7 mouse cellular contexts compared by ENCODE assay signal in the genomic region with DNA sequence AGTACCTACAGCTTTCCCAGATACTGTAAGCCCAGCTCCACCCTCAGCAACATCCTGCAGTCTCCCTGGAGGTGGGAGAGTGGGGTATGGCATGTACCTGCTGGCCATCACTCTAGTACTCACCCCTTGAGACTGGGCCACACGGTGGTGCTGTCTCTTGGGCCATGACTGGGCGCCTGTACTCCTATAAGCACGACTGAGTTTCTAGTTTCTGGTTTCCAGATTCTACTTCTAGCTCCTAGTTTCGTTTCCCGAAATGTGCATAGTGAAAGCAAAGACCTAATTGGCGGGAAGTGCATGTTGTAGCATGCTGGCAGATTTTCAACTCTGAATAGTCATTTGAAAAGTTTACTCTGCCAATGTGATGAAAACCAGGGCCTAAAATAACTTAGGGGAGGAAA. TPM values are rescaled to one million over a fixed set of nuclear protein-coding genes. Genes with fewer than 3 reads are reported as not detected.
A peak's percentile ranks its signal among the peaks of the same experiment; 100 is the strongest.
DNase-seq lines count a peak whose midpoint lies in the region; ATAC-seq lines count a peak whose summit lies in the region.

A gene (minus strand): TSS at position 227 of the 401 bp plus-strand sequence.

- H3K27me3 ChIP-seq in embryonic facial prominence, embryonic 14.5 days (replicated peaks; ENCODE audit: control insufficient read depth, insufficient read depth, low read length): no peaks in the 10 kb centered on the region
- no peaks in the 10 kb centered on the region for H3K27me3 ChIP-seq in intestine, embryonic 14.5 days (replicated peaks; ENCODE audit: control insufficient read depth, insufficient read depth, low read length)
- H3K27me3 ChIP-seq in forebrain, embryonic 14.5 days (replicated peaks; ENCODE audit: control insufficient read depth, insufficient read depth, low read length): no peaks in the 10 kb centered on the region

- no peak within 1 kb of the TSS for H3K9ac ChIP-seq in embryonic facial prominence, embryonic 14.5 days (ENCODE audit: low read depth, low read length)
- H3K9ac ChIP-seq in intestine, embryonic 14.5 days (ENCODE audit: low read length): no peak within 1 kb of the TSS
- H3K9ac ChIP-seq in forebrain, embryonic 14.5 days (ENCODE audit: low read length): no peak within 1 kb of the TSS

- 0 out of 2 replicates have a peak within 1 kb of the TSS, but pooled peaks have one; percentile 12 for H3K27ac ChIP-seq in embryonic facial prominence, embryonic 14.5 days (replicated peaks; ENCODE audit: low read depth, low read length)
- H3K27ac ChIP-seq in intestine, embryonic 14.5 days (ENCODE audit: low read depth): peak within 1 kb of the TSS; percentile 33; the same call in 1 of the 2 replicates
- no peak within 1 kb of the TSS for H3K27ac ChIP-seq in forebrain, embryonic 14.5 days (ENCODE audit: low read depth, low read length)

- 67% methylated on average over 6 of the region's 6 CpGs for WGBS in embryonic facial prominence, embryonic 14.5 days
- 48% methylated on average over 6 of the region's 6 CpGs for WGBS in intestine, embryonic 14.5 days
- 81% methylated on average over 6 of the region's 6 CpGs for WGBS in forebrain, embryonic 14.5 days

- no peak within 1 kb of the TSS for H3K4me3 ChIP-seq in embryonic facial prominence, embryonic 14.5 days (ENCODE audit: low read depth, low read length)
- no peak within 1 kb of the TSS for H3K4me3 ChIP-seq in intestine, embryonic 14.5 days (ENCODE audit: low read depth, low read length)
- no peak within 1 kb of the TSS for H3K4me3 ChIP-seq in forebrain, embryonic 14.5 days (ENCODE audit: low read depth, low read length)

- no peaks in the 10 kb centered on the region for H3K9me3 ChIP-seq in embryonic facial prominence, embryonic 14.5 days (ENCODE audit: control insufficient read depth, low read length)
- H3K9me3 ChIP-seq in intestine, embryonic 14.5 days (ENCODE audit: control insufficient read depth, low read length): no peaks in the 10 kb centered on the region
- no peaks in the 10 kb centered on the region for H3K9me3 ChIP-seq in forebrain, embryonic 14.5 days (replicated peaks; ENCODE audit: control insufficient read depth, low read length)

- no peak for ATAC-seq in embryonic facial prominence, embryonic 14.5 days (ENCODE audit: low read depth)
- no peak for ATAC-seq in intestine, embryonic 14.5 days (replicated peaks; ENCODE audit: low FRiP score, low TSS enrichment, low read depth)
- no peak for ATAC-seq in forebrain, embryonic 14.5 days

- DNase-seq in 3134 (ENCODE audit: extremely low read depth, insufficient read length, low spot score) (peak; percentile 61), 3T3-L1 (ENCODE audit: low read depth, low spot score) (peak; percentile 50)
- DNase-seq in embryonic facial prominence, embryonic 14.5 days (ENCODE audit: low spot score): peak; percentile 78
- DNase-seq in intestine, embryonic 14.5 days (ENCODE audit: low spot score): no peak
- peak; percentile 87 for DNase-seq in lung, postnatal 36 days
- DNase-seq in forebrain, embryonic 14.5 days (ENCODE audit: low spot score): no peak
- DNase-seq in thymus, postnatal 10 days (ENCODE audit: low spot score in 2 of 2): no peak

- 0 out of 2 replicates have a peak within 1 kb of the TSS, but pooled peaks have one; percentile 1 for H3K4me2 ChIP-seq in embryonic facial prominence, embryonic 14.5 days (ENCODE audit: low read depth, low read length)
- peak within 1 kb of the TSS; percentile 22; the same call in 1 of the 2 replicates for H3K4me2 ChIP-seq in intestine, embryonic 14.5 days (ENCODE audit: low read length)
- no peak within 1 kb of the TSS for H3K4me2 ChIP-seq in forebrain, embryonic 14.5 days (ENCODE audit: low read length)

- H3K36me3 ChIP-seq in embryonic facial prominence, embryonic 14.5 days (ENCODE audit: control insufficient read depth, insufficient read depth, low read length): no peaks in the 10 kb centered on the region
- no peaks in the 10 kb centered on the region for H3K36me3 ChIP-seq in intestine, embryonic 14.5 days (ENCODE audit: control insufficient read depth, insufficient read depth, low read length)
- no peaks in the 10 kb centered on the region for H3K36me3 ChIP-seq in forebrain, embryonic 14.5 days (ENCODE audit: control insufficient read depth, insufficient read depth, low read length)

- H3K4me1 ChIP-seq in embryonic facial prominence, embryonic 14.5 days (ENCODE audit: control insufficient read depth, insufficient read depth, low read length): no peaks in the 10 kb centered on the region
- H3K4me1 ChIP-seq in intestine, embryonic 14.5 days (replicated peaks; ENCODE audit: control insufficient read depth, insufficient read depth, low read length): 0 out of 2 replicates have a peak, but pooled peaks cover 4% of the 10 kb centered on the region
- no peaks in the 10 kb centered on the region for H3K4me1 ChIP-seq in forebrain, embryonic 14.5 days (ENCODE audit: control insufficient read depth, insufficient read depth, low read length)

RNA-seq across cellular contexts. Expression of the gene that starts here (rescaled TPM):
- 1.3 and 2.1 TPM in 2 replicates for polyA plus RNA-seq in embryonic facial prominence, embryonic 14.5 days (2014; fragmentation: Nextera tagmentation; extraction: Ambion mirVana)
- polyA plus RNA-seq in intestine, embryonic 14.5 days (2014; fragmentation: Nextera tagmentation; extraction: Ambion mirVana): 2.4 and 3.1 TPM in 2 replicates
- 0.18 and 0.30 TPM in 2 replicates for polyA plus RNA-seq in forebrain, embryonic 14.5 days (2014; fragmentation: Nextera tagmentation; extraction: Ambion mirVana)

Comparison
In these comparisons a context has a peak if more than half of its experiments do, and no peak if none do; other contexts are left out.
1. DNase-seq: peak in 3134 (single experiment), 3T3-L1 (single experiment), embryonic facial prominence, embryonic 14.5 days (single experiment) and lung, postnatal 36 days (single experiment); none in intestine, embryonic 14.5 days (single experiment), forebrain, embryonic 14.5 days (single experiment) and thymus, postnatal 10 days (0 of 2).